In the genomic region with DNA sequence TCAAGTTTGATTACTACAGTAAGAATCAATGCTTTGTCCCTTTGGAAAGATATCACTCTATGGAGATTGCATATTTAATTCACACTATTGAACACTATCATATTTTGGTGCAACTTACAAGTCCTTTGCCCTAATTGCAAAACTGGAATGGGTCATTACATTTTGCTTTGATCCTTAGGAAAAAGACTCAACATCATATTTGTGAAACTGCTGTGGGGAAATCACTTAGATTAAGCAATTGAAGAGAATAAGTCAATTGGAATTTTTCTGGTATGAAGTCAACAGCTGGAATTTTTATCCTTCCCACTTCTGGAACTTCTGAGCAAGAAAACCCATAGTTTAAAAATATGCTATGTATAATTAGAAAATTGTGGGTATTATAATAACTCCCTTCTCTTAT, we compare ENCODE assay signal across 16 mouse cellular contexts.
"Had no signal": no experiment of that assay in that cellular context is flagged by ENCODE, and none has a peak within 500 bp of the region (broad histone marks: within the 10 kb centered on the region; RNA-seq: fewer than 3 reads in every experiment).

No protein-coding gene starts in this region.

- ATAC-seq: intestine, embryonic 15.5 days; liver, embryonic 12.5 days; midbrain, embryonic 15.5 days had no signal

- H3K4me2 ChIP-seq: intestine, embryonic 15.5 days; kidney, embryonic 15.5 days; liver, embryonic 12.5 days; liver, embryonic 15.5 days; midbrain, embryonic 12.5 days; midbrain, embryonic 15.5 days; neural tube, embryonic 13.5 days had no signal

- H3K36me3 ChIP-seq: intestine, embryonic 15.5 days; kidney, embryonic 15.5 days; liver, embryonic 12.5 days; liver, embryonic 15.5 days; midbrain, embryonic 12.5 days; midbrain, embryonic 15.5 days; neural tube, embryonic 13.5 days had no signal

- H3K4me1 ChIP-seq: intestine, embryonic 15.5 days; kidney, embryonic 15.5 days; liver, embryonic 12.5 days; liver, embryonic 15.5 days; midbrain, embryonic 12.5 days; midbrain, embryonic 15.5 days; neural tube, embryonic 13.5 days had no signal

- H3K4me3 ChIP-seq: intestine, embryonic 15.5 days; kidney, embryonic 15.5 days; left cerebral cortex, adult 2 months; liver, embryonic 12.5 days; liver, embryonic 15.5 days; midbrain, embryonic 12.5 days; midbrain, embryonic 15.5 days; neural tube, embryonic 13.5 days had no signal

- H3K27me3 ChIP-seq: intestine, embryonic 15.5 days; kidney, embryonic 15.5 days; liver, embryonic 12.5 days; liver, embryonic 15.5 days; midbrain, embryonic 12.5 days; midbrain, embryonic 15.5 days; neural tube, embryonic 13.5 days had no signal

- H3K9ac ChIP-seq: intestine, embryonic 15.5 days; kidney, embryonic 15.5 days; liver, embryonic 12.5 days; liver, embryonic 15.5 days; midbrain, embryonic 12.5 days; midbrain, embryonic 15.5 days; neural tube, embryonic 13.5 days had no signal

- H3K9me3 ChIP-seq: intestine, embryonic 15.5 days; kidney, embryonic 15.5 days; liver, embryonic 12.5 days; liver, embryonic 15.5 days; midbrain, embryonic 12.5 days; midbrain, embryonic 15.5 days; neural tube, embryonic 13.5 days had no signal

- H3K27ac ChIP-seq: intestine, embryonic 15.5 days; kidney, embryonic 15.5 days; left cerebral cortex, adult 2 months; liver, embryonic 12.5 days; liver, embryonic 15.5 days; macrophage; midbrain, embryonic 12.5 days; midbrain, embryonic 15.5 days; neural tube, embryonic 13.5 days had no signal

- DNase-seq: kidney, adult 11 months; kidney, adult 8-10 months; kidney, postnatal 10 days; kidney, postnatal 36 days; layer of hippocampus, postnatal 36 days; thymus, adult 18-20 months; thymus, postnatal 36 days had no signal
